Mouse (Mus musculus) adrenal gland, adult 8-10 months (tissue): ENCODE measurements at regions not wholly inside any gene's neighbourhood (a gene's known extent, or its start where the extent isn't known, plus 50 kb on each side); places are given as distances from the start of the nearest gene placed in this dataset.

Experiments used
- DNase-seq: peaks from one replicate; pipeline ENCODE4 v3.0.0; 2022

DNA sequence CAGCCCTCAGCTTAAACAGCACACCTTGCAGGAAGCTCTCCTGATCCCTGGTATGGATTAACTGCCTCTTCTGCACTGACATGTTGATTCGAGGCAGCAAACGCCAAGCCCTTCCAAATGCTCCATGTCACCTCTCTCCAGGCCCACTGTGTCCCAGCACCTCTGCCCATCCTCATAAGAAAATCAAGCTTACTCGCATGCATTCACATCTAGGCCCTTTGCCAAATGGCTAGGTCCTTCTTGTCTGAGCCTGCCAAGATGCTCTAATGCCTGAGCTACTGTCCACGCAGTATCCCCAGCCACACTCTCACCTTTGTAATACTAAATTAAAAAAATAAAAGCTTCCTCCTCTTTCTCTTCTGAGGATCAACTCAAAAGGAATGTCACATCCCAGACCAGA lies 588.7 kb upstream of the Cdh11 start:
- no peak for DNase-seq

DNA sequence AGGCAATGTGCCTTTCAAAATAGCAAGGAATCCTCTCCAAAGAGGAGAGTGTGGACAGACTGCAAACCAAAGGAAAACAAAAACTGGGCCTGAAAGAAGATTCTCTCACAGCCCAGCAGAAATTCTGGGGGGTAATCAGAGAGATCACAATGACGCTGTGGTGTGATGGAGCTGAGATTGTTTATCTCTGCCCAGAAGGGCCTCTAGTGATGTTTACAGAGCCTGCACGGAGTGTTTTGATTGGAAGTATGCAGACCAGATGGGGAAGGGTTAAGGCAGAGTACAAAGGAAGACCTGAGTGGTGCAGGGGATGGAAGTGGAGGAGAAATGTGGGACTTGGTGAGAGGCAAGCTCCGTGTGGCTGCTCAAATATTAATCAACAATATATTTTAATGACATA lies 593.1 kb upstream of the Cdh11 start:
- DNase-seq = no peak

- DNase-seq = no peak
Measured at GRCm38 (mm10) chr8:103381575-103381974, 596.1 kb upstream of the Cdh11 start.

DNA sequence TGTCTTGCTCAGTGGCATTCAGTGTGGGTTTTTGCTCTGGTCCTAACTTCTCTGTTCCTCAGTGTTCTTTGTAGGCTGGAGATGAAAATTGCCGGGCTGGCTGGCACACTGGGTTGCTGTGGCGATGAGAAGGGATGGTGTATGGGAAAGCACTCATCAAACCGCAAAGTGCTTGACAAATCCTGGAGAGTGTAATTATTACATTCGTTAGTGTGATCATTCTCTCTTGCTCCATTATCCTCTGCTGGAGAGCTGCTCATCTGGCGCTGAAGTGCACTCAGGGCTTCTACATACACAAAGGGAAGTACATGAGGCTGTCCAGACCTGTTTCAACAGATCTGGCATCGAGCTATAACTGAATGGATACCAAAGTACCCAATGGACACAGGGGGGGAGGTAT lies 605.9 kb upstream of the Cdh11 start:
- DNase-seq = no peak

- no peak for DNase-seq
Measured at GRCm38 (mm10) chr8:103395316-103395715, 609.9 kb upstream of the Cdh11 start.

- no peak for DNase-seq
Measured at GRCm38 (mm10) chr8:103398179-103398578, 612.7 kb upstream of the Cdh11 start.

- DNase-seq = no peak
Measured at GRCm38 (mm10) chr8:103399466-103399865, 614.0 kb upstream of the Cdh11 start.

GRCm38 (mm10) chr8:103400143-103400542 lies 614.7 kb upstream of the Cdh11 start:
- DNase-seq = no peak

- DNase-seq = no peak
Measured at GRCm38 (mm10) chr8:103402731-103403130, 617.3 kb upstream of the Cdh11 start.

- no peak for DNase-seq
Measured at GRCm38 (mm10) chr8:103403826-103404225, 618.4 kb upstream of the Cdh11 start.

DNA sequence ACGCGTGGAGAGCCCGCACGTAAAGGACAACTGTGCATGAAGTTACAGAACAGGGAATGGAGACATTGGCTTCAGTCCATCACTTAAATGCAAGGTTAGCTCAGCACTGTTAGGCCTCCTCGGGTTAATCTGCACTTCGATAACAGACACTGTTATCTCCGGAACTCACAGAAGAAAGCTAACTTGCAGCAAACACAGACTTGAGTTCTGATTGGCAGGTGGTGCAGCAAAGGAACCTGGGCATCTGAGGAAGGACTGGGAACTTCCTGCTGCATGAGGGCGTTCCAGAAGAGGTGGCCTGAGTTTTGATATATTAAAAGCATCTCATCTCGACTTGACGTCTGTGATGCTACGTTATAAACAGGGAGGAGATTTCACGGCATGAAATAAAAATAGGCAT lies 620.3 kb upstream of the Cdh11 start:
- no peak for DNase-seq

GRCm38 (mm10) chr8:103406921-103407320 lies 621.5 kb upstream of the Cdh11 start:
- no peak for DNase-seq

- no peak for DNase-seq
Measured at GRCm38 (mm10) chr8:103407631-103408030, 622.2 kb upstream of the Cdh11 start.

- no peak for DNase-seq
Measured at GRCm38 (mm10) chr8:103408411-103408810, 623.0 kb upstream of the Cdh11 start.

DNA sequence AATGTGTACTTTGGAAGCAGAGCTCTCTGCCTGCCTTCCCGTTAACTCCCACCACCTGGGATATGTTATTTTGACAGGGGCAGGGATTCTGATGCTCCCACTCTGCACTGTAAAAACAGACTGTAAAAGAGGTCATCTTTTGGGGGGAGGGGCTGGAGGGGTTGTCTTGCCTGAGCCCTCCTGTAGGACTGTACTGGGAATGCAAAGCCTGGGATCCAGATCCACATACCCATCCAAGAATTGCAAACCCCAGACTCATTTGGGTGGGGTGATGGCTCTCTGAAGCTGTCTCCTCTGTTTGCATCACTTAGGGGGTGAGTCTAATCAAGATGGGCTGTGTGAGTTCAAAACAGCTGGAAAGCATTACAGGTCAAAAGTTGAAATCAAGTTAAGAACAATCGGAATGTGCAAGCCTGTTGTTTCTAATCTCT lies 623.7 kb upstream of the Cdh11 start:
- no peak for DNase-seq

DNA sequence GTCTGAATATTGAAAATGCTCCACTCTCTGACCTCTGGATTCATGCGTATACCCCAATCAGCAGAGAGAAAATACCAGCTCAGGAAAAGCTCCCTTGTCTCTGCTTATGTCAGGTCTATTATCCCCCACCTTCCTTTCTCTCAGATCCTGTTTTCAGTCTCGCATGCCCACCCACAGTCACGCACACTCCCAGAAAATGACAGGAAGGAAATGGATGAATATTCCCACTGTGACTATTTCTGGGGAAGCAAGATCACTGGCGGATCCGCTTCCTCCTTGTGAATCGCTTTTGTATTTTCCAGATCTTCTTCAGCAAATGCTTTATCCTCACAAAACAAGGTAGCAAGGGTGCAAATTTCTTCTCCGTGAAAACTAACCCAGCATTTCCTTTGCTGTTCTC lies 627.3 kb upstream of the Cdh11 start:
- no peak for DNase-seq

DNA sequence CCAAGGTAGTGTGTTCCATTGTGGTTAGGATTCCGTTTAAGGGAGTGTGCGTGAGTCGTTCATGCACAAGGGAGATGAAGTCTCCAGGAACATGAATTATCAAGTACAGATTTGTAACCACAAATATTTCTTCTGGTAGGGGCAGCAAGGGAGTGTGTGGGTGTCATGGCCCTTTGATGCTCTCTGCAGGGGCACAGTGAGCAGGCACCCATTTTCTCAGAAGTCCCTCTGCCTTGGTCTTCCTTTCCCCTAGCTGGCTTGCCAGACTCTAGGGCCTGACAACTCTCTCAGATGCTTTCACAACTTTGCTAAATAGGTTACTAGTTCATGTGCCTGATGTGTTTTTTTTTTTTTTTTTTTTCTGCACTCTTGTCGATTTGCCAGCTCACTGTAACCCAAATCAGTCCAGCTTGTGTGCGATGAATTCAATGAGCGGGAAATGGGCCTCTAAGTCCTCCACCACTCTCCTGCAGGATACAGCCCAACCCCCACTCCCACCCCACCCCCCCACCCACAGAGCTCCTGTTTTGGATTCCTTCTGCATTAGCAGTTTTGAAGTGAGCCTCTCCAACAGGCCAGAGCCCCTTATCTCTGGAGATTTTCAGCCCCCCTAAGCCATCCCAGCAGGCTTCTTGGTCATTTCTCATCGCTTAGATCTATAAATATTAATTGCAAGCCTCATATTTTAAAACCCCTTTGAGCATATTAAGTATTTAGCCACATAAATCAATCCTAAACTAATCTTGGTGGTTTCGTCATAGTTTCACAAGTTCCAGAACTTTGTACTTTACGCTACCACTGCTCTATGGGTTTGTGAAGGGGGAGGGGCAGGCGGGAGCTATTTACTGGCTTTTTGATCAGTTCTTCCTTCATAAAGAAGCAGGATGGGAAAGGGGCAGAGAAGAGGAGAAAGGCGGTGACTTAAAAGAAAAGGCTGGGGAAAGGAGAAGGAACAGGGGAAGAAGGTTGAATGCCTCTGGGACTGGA lies 628.4 kb upstream of the Cdh11 start:
- DNase-seq = no peak

DNA sequence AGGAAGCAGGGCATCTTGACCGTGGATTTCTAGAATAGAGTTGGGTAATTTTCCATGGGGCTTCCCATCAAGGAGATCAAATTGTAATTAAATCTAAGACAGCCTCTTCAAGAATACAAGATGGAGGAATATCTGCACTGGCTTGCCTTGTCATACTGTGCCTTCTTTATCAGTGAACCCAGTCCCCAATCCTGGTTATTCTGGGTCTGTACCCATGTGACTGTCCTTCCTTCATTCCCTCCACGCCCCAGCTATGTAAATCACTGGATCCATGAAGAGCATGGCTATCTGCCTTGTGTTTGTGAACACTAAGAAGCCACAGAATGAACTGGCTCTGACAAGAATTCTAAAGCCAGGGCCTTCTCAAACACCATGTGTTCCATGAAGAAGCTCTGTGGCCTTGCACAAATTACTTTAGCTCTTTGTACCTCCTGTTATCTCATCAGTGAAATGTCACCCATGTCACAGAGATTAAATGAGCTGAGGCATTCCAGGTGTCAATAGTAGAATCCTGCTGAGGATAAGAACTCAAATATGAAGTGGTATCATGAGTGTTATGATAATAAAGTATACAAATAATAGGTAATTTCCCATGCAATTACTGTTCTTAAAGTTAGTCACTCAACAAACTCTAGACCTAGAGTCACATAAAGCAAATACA lies 637.0 kb upstream of the Cdh11 start:
- no peak for DNase-seq

DNA sequence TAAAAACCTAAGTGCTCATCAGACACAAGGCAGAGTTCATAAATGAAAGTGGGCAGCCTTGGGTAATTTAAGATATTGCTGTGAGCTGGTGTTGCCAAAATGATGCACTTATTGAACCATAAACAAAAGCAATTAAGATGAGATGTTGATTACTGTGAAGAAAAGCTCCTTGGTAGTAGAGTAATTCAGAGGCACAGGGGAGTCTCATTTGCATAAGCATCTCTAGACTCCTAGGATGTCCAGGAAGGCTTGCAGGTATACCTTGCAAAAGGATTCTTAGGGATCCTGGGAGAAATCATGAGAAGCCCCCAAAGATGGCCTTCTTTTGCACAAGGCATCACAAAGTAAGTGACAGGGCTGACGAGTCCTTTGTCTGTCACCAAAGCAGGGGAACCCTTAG lies 640.5 kb upstream of the Cdh11 start:
- no peak for DNase-seq

DNA sequence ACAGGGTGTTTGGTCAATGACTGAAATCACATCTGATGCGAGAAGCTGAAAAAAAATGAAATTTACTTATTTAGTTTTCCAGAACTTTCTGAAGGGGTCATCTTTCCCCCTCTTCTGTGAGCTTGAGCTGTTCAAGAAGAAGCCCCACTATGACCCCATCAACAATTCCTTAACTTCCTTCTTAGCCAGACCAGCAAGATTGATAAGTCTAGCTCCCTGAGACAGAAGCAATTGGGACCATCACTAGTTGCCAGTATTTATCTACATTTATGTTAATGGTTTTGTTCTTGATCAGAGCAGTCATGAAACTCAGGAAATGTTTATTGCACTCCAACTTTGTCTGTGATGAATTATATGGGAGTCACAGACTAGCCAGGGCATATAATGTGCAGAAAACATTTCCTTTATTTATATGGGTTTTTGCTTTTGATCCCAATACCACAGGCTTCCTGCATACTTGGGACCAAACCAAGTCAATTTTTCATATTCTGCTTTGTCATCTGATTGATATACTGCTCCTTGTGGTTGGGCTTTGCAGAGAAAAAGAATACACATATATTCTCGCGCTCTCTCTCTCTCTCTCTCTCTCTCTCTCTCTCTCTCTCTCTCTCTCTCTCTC lies 645.5 kb upstream of the Cdh11 start:
- DNase-seq = no peak

- no peak for DNase-seq
Measured at GRCm38 (mm10) chr8:103433532-103434105, 648.2 kb upstream of the Cdh11 start.

DNA sequence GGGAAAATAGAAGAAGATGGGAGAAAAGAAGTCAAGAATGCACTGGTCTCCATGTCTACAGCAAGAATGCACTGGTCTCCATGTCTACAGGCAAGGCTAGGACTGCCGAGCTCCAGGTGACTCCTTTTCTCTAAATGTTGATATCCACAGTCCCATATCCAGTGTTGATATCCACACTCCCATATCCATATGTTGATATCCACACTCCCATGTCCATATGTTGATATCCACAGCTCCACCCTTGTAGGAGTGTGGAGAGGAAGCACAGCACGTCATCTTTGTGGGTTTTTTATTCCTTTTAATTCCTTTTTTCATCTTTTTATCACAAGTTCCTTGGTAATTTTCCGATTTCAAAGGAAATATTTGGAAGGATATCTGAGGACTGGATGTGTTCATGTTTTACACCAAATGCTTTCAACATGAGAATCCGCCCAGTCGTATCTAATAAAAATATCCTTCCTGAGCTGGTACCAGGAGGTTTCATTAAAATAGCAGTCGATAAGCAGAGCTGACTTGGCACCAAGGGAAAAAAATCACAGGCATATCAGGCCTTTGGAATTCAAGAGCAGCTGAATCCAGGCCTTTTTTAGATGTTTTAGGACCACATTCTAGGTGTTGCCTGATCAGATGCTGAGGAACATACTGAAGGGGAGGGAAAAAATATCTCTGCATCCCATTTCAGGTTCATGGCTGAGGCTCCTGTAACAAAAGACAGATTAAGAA lies 653.7 kb upstream of the Cdh11 start:
- DNase-seq = no peak
